Mouse (Mus musculus): ENCODE data around the gene 3830406C13Rik. TPM values are rescaled to one million over a fixed set of nuclear protein-coding genes. Genes with fewer than 3 reads are reported as not detected.

Gene 3830406C13Rik
- polyA plus RNA-seq, 1 experiment from 2014 or later, result 30.2 TPM

Other genes with a start within 250 kb of the 3830406C13Rik start
- 0.16 and 0.18 TPM in 2 replicates for gene Gm49355, start 197 bp upstream of the 3830406C13Rik start, polyA plus RNA-seq (2015; fragmentation: Nextera tagmentation; extraction: Ambion mirVana)
- gene Fezf2, start 64.0 kb downstream of the 3830406C13Rik start, polyA plus RNA-seq (2015; fragmentation: Nextera tagmentation; extraction: Ambion mirVana), result 0.09 and 0.20 TPM in 2 replicates